Mouse (Mus musculus) left cerebral cortex, adult 2 months (tissue): ENCODE data around the gene Fblim1. TPM values are rescaled to one million over a fixed set of nuclear protein-coding genes. Genes with fewer than 3 reads are reported as not detected.

Experiments used
- DNase-seq, 2 experiments: peaks; one replicate each; pipeline ENCODE4 v3.0.0; 2021 to 2022; ENCODE audit warnings: low spot score in 2 of 2, mixed read lengths in 1 of 2; ENCODE audit errors: extremely low spot score in 1 of 2
- H3K27ac ChIP-seq: fragments of 200-600 bp; 2 replicates; pipeline ENCODE4 v1.8.1; 2022
- H3K4me3 ChIP-seq: fragments of 200-600 bp; 2 replicates; pipeline ENCODE4 v1.8.1; 2022
- CTCF ChIP-seq: fragments of 200-600 bp; IDR thresholded peaks from 2 replicates; pipeline ENCODE4 v1.8.1; 2022; ENCODE audit warnings: antibody characterized with exemption, mild to moderate bottlenecking, moderate library complexity
- intact Hi-C: fragments of 180-260 bp; cut with DNase I; formaldehyde crosslinking; loops from one replicate; pipeline ENCODE4 v1.15.1; 2025
- total RNA-seq, 2 experiments: library from RNA; stranded (reverse); gene quantifications; 2 replicates each; pipeline ENCODE4 v1.2.3; 2021

Fblim1 gene
- total RNA-seq, 2 experiments from 2014 or later, result 0.75 to 1.1 TPM

DNA sequence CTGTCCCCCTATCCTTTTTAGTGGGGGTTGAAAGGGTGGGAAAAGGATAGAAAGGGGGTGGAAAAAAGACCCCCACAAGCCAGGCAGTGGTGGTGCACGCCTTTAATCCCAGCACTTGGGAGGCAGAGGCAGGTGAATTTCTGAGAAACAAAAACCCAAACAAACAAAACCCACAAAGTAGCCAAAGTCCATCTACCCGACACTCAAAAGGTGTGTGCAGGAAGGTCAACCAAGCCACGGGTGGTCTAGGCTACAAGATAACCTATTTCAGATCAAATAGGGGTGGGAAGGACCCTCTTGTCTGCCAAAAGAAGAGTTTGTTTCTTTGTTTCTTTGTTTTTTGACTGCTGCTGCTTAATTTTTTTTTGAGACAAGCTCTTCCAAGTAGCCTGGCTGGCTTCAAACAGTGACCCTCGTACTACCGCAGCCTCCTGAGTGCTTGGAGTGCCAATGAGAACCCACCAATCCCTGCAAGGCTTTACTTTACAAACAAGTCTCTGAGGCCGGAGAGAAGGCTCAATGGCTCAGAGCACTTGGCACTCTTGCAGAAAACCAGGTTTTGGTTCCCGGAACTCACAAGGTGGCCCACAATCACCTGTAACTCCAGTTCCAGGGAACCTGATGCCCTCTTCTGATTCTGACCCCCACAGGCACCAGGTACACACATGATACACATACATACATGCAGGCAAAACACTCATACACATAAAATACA is 78.8 kb downstream of the Fblim1 start:
- H3K4me3 ChIP-seq, result no peak overlapping the region
- no peak for TF ChIP-seq CTCF
- H3K27ac ChIP-seq, result no peak overlapping the region
- DNase-seq, result no peak
- intact Hi-C loops, result no loop called here

Other genes starting within 250 kb of the Fblim1 start
- gene Fam131c, start 237.9 kb downstream of the Fblim1 start, total RNA-seq, result 1 to 10 TPM; 3.4 to 4.7 TPM
- under 1 TPM in 1 of 2 experiments, not detected in 1; 0.36 TPM for gene Clcnka, start 207.4 kb downstream of the Fblim1 start, total RNA-seq
- gene Clcnkb, start 190.1 kb downstream of the Fblim1 start, total RNA-seq, result not detected
- gene Hspb7, start 185.3 kb downstream of the Fblim1 start, total RNA-seq, result under 1 TPM; 0.40 to 0.57 TPM
- 1 to 10 TPM; 3.8 to 4.2 TPM for gene Srarp, start 170.0 kb downstream of the Fblim1 start, total RNA-seq
- gene Zbtb17, start 161.4 kb downstream of the Fblim1 start, total RNA-seq, result 10 to 100 TPM; 45.3 to 46.4 TPM
- 10 to 100 TPM; 68.0 to 73.2 TPM for gene Spen, start 67.5 kb downstream of the Fblim1 start, total RNA-seq
- gene Tmem82, start 12.5 kb upstream of the Fblim1 start, total RNA-seq, result 1 to 10 TPM in 1 of 2 experiments, under 1 TPM in 1; 0.30 to 1.1 TPM
- gene Slc25a34, start 17.7 kb upstream of the Fblim1 start, total RNA-seq, result 1 to 10 TPM; 3.2 TPM
- gene Plekhm2, start 58.8 kb upstream of the Fblim1 start, total RNA-seq, result 10 to 100 TPM; 90.1 to 94.2 TPM
- 1 to 10 TPM; 1.1 to 1.2 TPM for gene Rsc1a1, start 79.5 kb upstream of the Fblim1 start, total RNA-seq
- 10 to 100 TPM; 47.8 to 48.5 TPM for gene Ddi2, start 117.3 kb upstream of the Fblim1 start, total RNA-seq
- gene Agmat, start 140.6 kb upstream of the Fblim1 start, total RNA-seq, result 1 to 10 TPM; 2.0 to 2.7 TPM
- 10 to 100 TPM; 43.4 to 43.7 TPM for gene Dnajc16, start 184.8 kb upstream of the Fblim1 start, total RNA-seq
- 10 to 100 TPM; 22.1 to 22.4 TPM for gene Casp9, start 187.5 kb upstream of the Fblim1 start, total RNA-seq
- not detected for gene Cela2a, start 220.1 kb upstream of the Fblim1 start, total RNA-seq
- gene Ctrc, start 240.3 kb upstream of the Fblim1 start, total RNA-seq, result not detected